Mouse (Mus musculus): ENCODE data around the gene Thsd7b.
"Not testable (repeated sequence)": the region's sequence is repeated elsewhere in the genome, so short reads cannot be mapped to it uniquely, and the experiment has no call there.

Thsd7b gene

GRCm38 (mm10) chr1:129838486-129838885 lies 565.4 kb downstream of the Thsd7b start:
- DNase-seq (ENCODE audit: extremely low read depth, low read depth), result no peak

- peak; percentile 38 for DNase-seq (ENCODE audit: extremely low read depth, low read depth)
Measured at GRCm38 (mm10) chr1:129843416-129843815, 570.3 kb downstream of the Thsd7b start.

GRCm38 (mm10) chr1:129850007-129850564 lies 577.0 kb downstream of the Thsd7b start:
- DNase-seq (ENCODE audit: extremely low read depth, low read depth), result no peak

- DNase-seq (ENCODE audit: extremely low read depth, low read depth), result no peak
Measured at GRCm38 (mm10) chr1:129867714-129868113, 594.6 kb downstream of the Thsd7b start.

- no peak for DNase-seq (ENCODE audit: extremely low read depth, low read depth)
Measured at GRCm38 (mm10) chr1:129874355-129874754, 601.3 kb downstream of the Thsd7b start.

- no peak for DNase-seq (ENCODE audit: extremely low read depth, low read depth)
Measured at GRCm38 (mm10) chr1:129887861-129888260, 614.8 kb downstream of the Thsd7b start.

GRCm38 (mm10) chr1:129898121-129898520 lies 625.0 kb downstream of the Thsd7b start:
- no peak for DNase-seq (ENCODE audit: extremely low read depth, low read depth)

- DNase-seq (ENCODE audit: extremely low read depth, low read depth), result no peak
Measured at GRCm38 (mm10) chr1:129915484-129915883, 642.4 kb downstream of the Thsd7b start.

- DNase-seq (ENCODE audit: extremely low read depth, low read depth), result no peak
Measured at GRCm38 (mm10) chr1:129917568-129917967, 644.5 kb downstream of the Thsd7b start.

- peak; percentile 36 for DNase-seq (ENCODE audit: extremely low read depth, low read depth)
Measured at GRCm38 (mm10) chr1:129919385-129919784, 646.3 kb downstream of the Thsd7b start.

- no peak for DNase-seq (ENCODE audit: extremely low read depth, low read depth)
Measured at GRCm38 (mm10) chr1:129931003-129931402, 657.9 kb downstream of the Thsd7b start.

GRCm38 (mm10) chr1:129943116-129943515 lies 670.0 kb downstream of the Thsd7b start:
- DNase-seq (ENCODE audit: extremely low read depth, low read depth), result no peak

GRCm38 (mm10) chr1:129947026-129947425 lies 673.9 kb downstream of the Thsd7b start:
- DNase-seq (ENCODE audit: extremely low read depth, low read depth), result no peak

- DNase-seq (ENCODE audit: extremely low read depth, low read depth), result no peak
Measured at GRCm38 (mm10) chr1:129955478-129955877, 682.4 kb downstream of the Thsd7b start.

- DNase-seq (ENCODE audit: extremely low read depth, low read depth), result peak; percentile 23
Measured at GRCm38 (mm10) chr1:129956625-129957024, 683.5 kb downstream of the Thsd7b start.

GRCm38 (mm10) chr1:129959352-129959751 lies 686.2 kb downstream of the Thsd7b start:
- not testable (repeated sequence) for DNase-seq (ENCODE audit: extremely low read depth, low read depth)

- no peak for DNase-seq (ENCODE audit: extremely low read depth, low read depth)
Measured at GRCm38 (mm10) chr1:129963166-129963565, 690.1 kb downstream of the Thsd7b start.

GRCm38 (mm10) chr1:129989247-129989646 lies 716.1 kb downstream of the Thsd7b start:
- not testable (repeated sequence) for DNase-seq (ENCODE audit: extremely low read depth, low read depth)

GRCm38 (mm10) chr1:129990821-129991220 lies 717.7 kb downstream of the Thsd7b start:
- no peak for DNase-seq (ENCODE audit: extremely low read depth, low read depth)

- DNase-seq (ENCODE audit: extremely low read depth, low read depth), result no peak
Measured at GRCm38 (mm10) chr1:130055012-130055411, 781.9 kb downstream of the Thsd7b start.

GRCm38 (mm10) chr1:130062105-130062504 lies 789.0 kb downstream of the Thsd7b start:
- no peak for DNase-seq (ENCODE audit: extremely low read depth, low read depth)

GRCm38 (mm10) chr1:130066193-130066959 lies 793.3 kb downstream of the Thsd7b start:
- no peak for DNase-seq (ENCODE audit: extremely low read depth, low read depth)

GRCm38 (mm10) chr1:130083788-130084187 lies 810.7 kb downstream of the Thsd7b start:
- DNase-seq (ENCODE audit: extremely low read depth, low read depth), result no peak
